Mouse (Mus musculus): ENCODE measurements around the gene Sinhcaf. TPM values are rescaled to one million over a fixed set of nuclear protein-coding genes. Genes with fewer than 3 reads are reported as not detected.

Gene Sinhcaf
- polyA plus RNA-seq (2021; fragmentation: Nextera tagmentation): 1.5 and 1.7 TPM in 2 replicates
- long read RNA-seq, experiment 1, transcript Sinhcaf-201 (6 exons, 2,697 nt): major isoform, 8 of 9 reads
- long read RNA-seq, experiment 1, partial matches to known transcripts: 0 of 9 reads
- long read RNA-seq, experiment 1, other reads (novel, unspliced or antisense): 0 of 9 reads
- long read RNA-seq, experiment 2, partial matches to known transcripts: 0 of 3 reads
- long read RNA-seq, experiment 2, other reads (novel, unspliced or antisense): 2 of 3 reads

DNA sequence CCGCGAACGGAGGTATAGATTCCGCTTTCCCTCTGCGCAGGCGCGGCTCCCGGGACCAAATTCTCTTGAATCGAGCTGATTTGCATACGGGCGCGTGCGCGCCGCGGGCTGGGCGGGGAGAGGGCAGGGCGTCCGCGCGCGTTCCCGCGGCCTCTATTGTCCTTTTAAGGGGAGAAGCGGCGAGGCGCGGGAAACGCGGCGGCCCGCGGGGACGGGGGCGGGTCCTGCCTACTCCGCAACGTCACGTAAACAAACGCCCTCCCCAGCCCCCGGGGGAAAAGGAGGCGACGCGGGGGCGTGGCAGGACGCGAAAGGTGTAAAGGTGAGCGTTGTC lies at the start of gene Sinhcaf:
TSS of gene Sinhcaf (minus strand) at position 59 of the 334 bp plus-strand sequence.

DNA sequence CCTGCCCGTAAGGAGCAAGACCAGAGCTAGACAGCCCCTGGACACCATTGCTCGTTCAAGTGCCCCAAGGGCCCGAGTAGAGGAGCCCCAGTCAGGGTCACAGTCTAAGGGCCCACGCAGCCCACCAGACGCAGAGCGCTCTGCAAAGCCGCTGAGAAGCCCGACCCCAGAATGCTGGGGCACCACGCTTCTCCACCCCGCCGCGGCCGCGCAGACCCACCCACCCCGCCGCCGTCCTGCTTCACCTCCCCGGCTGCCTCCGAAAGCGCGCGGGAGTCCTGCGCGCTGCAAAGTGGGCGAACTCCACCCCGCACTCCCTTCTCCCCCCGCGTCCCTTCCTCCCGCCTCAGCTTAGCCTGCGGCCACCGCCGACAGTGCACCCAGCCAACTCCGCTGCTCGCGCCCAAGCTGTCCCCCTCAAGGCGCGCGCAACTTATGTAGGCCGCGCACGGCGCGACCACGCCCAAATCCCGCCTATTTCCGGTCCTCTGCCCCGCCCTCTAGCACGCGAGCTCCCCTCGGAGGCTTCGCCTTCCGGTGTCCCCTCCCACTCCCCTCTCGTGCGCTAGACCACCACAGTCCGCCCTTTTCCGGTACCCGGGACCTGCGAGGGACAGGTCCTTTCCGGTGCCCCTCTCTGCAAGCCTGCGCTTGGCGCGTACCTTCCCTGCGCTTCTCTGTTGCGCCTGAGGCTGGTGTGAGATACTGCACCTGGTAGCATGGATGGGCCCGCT lies 50.3 kb downstream of the Sinhcaf start, which contains the start of gene Caprin2:
TSS of gene Caprin2 (minus strand) at position 465 of the 734 bp plus-strand sequence.

Other genes with a start within 250 kb of the Sinhcaf start
- gene Ipo8, start 115.0 kb downstream of the Sinhcaf start, polyA plus RNA-seq (2021; fragmentation: Nextera tagmentation): 4.9 and 17.0 TPM in 2 replicates
- gene Caprin2, start 50.2 kb downstream of the Sinhcaf start, polyA plus RNA-seq (2021; fragmentation: Nextera tagmentation): 0.56 and 1.0 TPM in 2 replicates
- 17.6 TPM in 2 replicates for gene Dennd5b, start 155.2 kb upstream of the Sinhcaf start, polyA plus RNA-seq (2021; fragmentation: Nextera tagmentation)
- not detected in 2 replicates for gene Gm10203, start 183.7 kb upstream of the Sinhcaf start, polyA plus RNA-seq (2021; fragmentation: Nextera tagmentation)
- 3.3 and 3.5 TPM in 2 replicates for gene Etfbkmt, start 193.4 kb upstream of the Sinhcaf start, polyA plus RNA-seq (2021; fragmentation: Nextera tagmentation)
- 31.8 and 43.6 TPM in 2 replicates for gene Amn1, start 242.2 kb upstream of the Sinhcaf start, polyA plus RNA-seq (2021; fragmentation: Nextera tagmentation)